Mouse (Mus musculus) cerebellum, adult 18-20 months (tissue): Measurements from ENCODE around the gene Rac2.

ENCODE experiments used
- DNase-seq, 2 experiments: peaks; one replicate each; pipeline ENCODE4 v3.0.0; 2021

Rac2 gene

GRCm38 (mm10) chr15:78544561-78545001 is 28.0 kb downstream of the Rac2 start, which contains the start of gene Sstr3:
Sstr3 (minus strand) TSS chr15:78544685.
- DNase-seq = peak; percentile 70 to 76

GRCm38 (mm10) chr15:78544041-78544440 is 28.5 kb downstream of the Rac2 start:
- peak in 1 of 2 experiments; percentile 47 for DNase-seq

- peak; percentile 49 to 64 for DNase-seq
Measured at GRCm38 (mm10) chr15:78542767-78543303, 29.7 kb downstream of the Rac2 start.

GRCm38 (mm10) chr15:78542098-78542766 is 30.4 kb downstream of the Rac2 start:
- DNase-seq = peak; percentile 64 to 68

- DNase-seq = peak; percentile 80 to 83
Measured at GRCm38 (mm10) chr15:78541606-78542005, 31.0 kb downstream of the Rac2 start.

- no peak for DNase-seq
Measured at GRCm38 (mm10) chr15:78541036-78541435, 31.5 kb downstream of the Rac2 start.

GRCm38 (mm10) chr15:78535723-78536421 is 36.7 kb downstream of the Rac2 start:
- DNase-seq = no peak

- peak; percentile 77 to 84 for DNase-seq
Measured at GRCm38 (mm10) chr15:78533346-78533835, 39.2 kb downstream of the Rac2 start.

GRCm38 (mm10) chr15:78532566-78533345 is 39.8 kb downstream of the Rac2 start:
- no peak for DNase-seq

GRCm38 (mm10) chr15:78531901-78532469 is 40.6 kb downstream of the Rac2 start:
- DNase-seq = peak; percentile 99 to 100

- DNase-seq = no peak
Measured at GRCm38 (mm10) chr15:78531451-78531720, 41.2 kb downstream of the Rac2 start.

- peak; percentile 74 to 78 for DNase-seq
Measured at GRCm38 (mm10) chr15:78530671-78531450, 41.7 kb downstream of the Rac2 start, which contains the start of gene C1qtnf6. C1qtnf6 (minus strand) TSS chr15:78531416.

GRCm38 (mm10) chr15:78530141-78530540 is 42.4 kb downstream of the Rac2 start:
- DNase-seq = peak in 1 of 2 experiments; percentile 29

- peak; percentile 57 to 62 for DNase-seq
Measured at GRCm38 (mm10) chr15:78529428-78529990, 43.1 kb downstream of the Rac2 start.

- no peak for DNase-seq
Measured at GRCm38 (mm10) chr15:78528726-78529411, 43.7 kb downstream of the Rac2 start.

GRCm38 (mm10) chr15:78527973-78528372 is 44.6 kb downstream of the Rac2 start:
- peak in 1 of 2 experiments; percentile 22 for DNase-seq

- no peak for DNase-seq
Measured at GRCm38 (mm10) chr15:78524163-78524562, 48.4 kb downstream of the Rac2 start.

- DNase-seq = no peak
Measured at GRCm38 (mm10) chr15:78521892-78522291, 50.7 kb downstream of the Rac2 start.

- no peak for DNase-seq
Measured at GRCm38 (mm10) chr15:78521331-78521730, 51.3 kb downstream of the Rac2 start.

GRCm38 (mm10) chr15:78520112-78520715 is 52.4 kb downstream of the Rac2 start:
- DNase-seq = no peak
